Comparison of ENCODE assay signal across 36 mouse cellular contexts in genomic region chr11:67853996-67854395, GRCm38 (mm10). TPM values are rescaled to one million over a fixed set of nuclear protein-coding genes. Genes with fewer than 3 reads are reported as not detected.
DNase-seq lines count a peak whose midpoint lies in the region; ATAC-seq and TF ChIP-seq lines count a peak whose summit lies in the region.
"Had no signal": no experiment of that assay in that cellular context is flagged by ENCODE, and none has a peak within 500 bp of the region (broad histone marks: within the 10 kb centered on the region; RNA-seq: fewer than 3 reads in every experiment).

No protein-coding gene starts in this region.

- no peak for TF ChIP-seq EP300 in stomach, postnatal 0 days (optimal IDR thresholded peaks at IDR 0.05)

- H3K4me1 ChIP-seq in lung, adult 2 months (ENCODE audit: control insufficient read depth, insufficient read depth, low read length), result no peaks in the 10 kb centered on the region
- no peaks in the 10 kb centered on the region for H3K4me1 ChIP-seq in stomach, postnatal 0 days (replicated peaks; ENCODE audit: control insufficient read depth, insufficient read depth)
- H3K4me1 ChIP-seq: liver, embryonic 13.5 days; midbrain, embryonic 13.5 days; neural tube, embryonic 15.5 days had no signal

- ATAC-seq in stomach, postnatal 0 days (ENCODE audit: low FRiP score, low TSS enrichment), result no peak
- ATAC-seq: forebrain, embryonic 16.5 days; hindbrain, embryonic 16.5 days; midbrain, embryonic 13.5 days had no signal

- no peak overlapping the region for H3K27ac ChIP-seq in stomach, postnatal 0 days (replicated peaks)
- H3K27ac ChIP-seq: gastrocnemius, adult 2 months; hindbrain, embryonic 10.5 days; limb, embryonic 15.5 days; liver, embryonic 13.5 days; macrophage; midbrain, embryonic 13.5 days; neural tube, embryonic 15.5 days had no signal

- intact Hi-C loops in left cerebral cortex, postnatal 4 days (cut with DNase I), result no loop called here

- H3K36me3 ChIP-seq in stomach, postnatal 0 days (ENCODE audit: control insufficient read depth, insufficient read depth, low read length), result no peaks in the 10 kb centered on the region
- H3K36me3 ChIP-seq: hindbrain, embryonic 10.5 days; limb, embryonic 10.5 days; limb, embryonic 15.5 days; liver, embryonic 13.5 days; midbrain, embryonic 13.5 days; neural tube, embryonic 15.5 days had no signal

- WGBS in lung, adult 2 months, result 35% methylated on average over 6 of the region's 6 CpGs
- WGBS in stomach, postnatal 0 days, result 25% methylated on average over 6 of the region's 6 CpGs

- no peaks in the 10 kb centered on the region for H3K9me3 ChIP-seq in stomach, postnatal 0 days (ENCODE audit: control insufficient read depth, low read length)
- H3K9me3 ChIP-seq: hindbrain, embryonic 10.5 days; limb, embryonic 10.5 days; limb, embryonic 15.5 days; liver, embryonic 13.5 days; midbrain, embryonic 13.5 days; neural tube, embryonic 15.5 days had no signal

- peak; percentile 46 to 65 for DNase-seq in lung, adult 18-20 months
- no peak for DNase-seq in lung, adult 2 months
- peak; percentile 50 for DNase-seq in fibroblast of lung, adult 2 months (ENCODE audit: low read depth)
- peak; percentile 30 for DNase-seq in lung, postnatal 10 days
- DNase-seq in left cerebral cortex, postnatal 4 days, result no peak
- DNase-seq in cerebellum, postnatal 14 days, result no peak
- DNase-seq in stomach, postnatal 0 days (ENCODE audit: low spot score), result no peak
- DNase-seq: adrenal gland, postnatal 10 days; cerebellum, adult 11 months; cerebellum, adult 9-10 months; gastrocnemius, adult 2 months; gastrocnemius, postnatal 36 days; heart, postnatal 14 days; kidney, adult 18-20 months; liver, embryonic 13.5 days; retina, postnatal 1 day; spleen, adult 18-20 months; thymus, adult 18-20 months; thymus, postnatal 25 days had no signal

- no peak overlapping the region for H3K4me2 ChIP-seq in stomach, postnatal 0 days (replicated peaks; ENCODE audit: low read depth)
- H3K4me2 ChIP-seq: limb, embryonic 15.5 days; liver, embryonic 13.5 days; midbrain, embryonic 13.5 days; neural tube, embryonic 15.5 days had no signal

- no peak overlapping the region for H3K4me3 ChIP-seq in lung, adult 2 months (replicated peaks; ENCODE audit: extremely low read depth, low read depth, low read length)
- H3K4me3 ChIP-seq in stomach, postnatal 0 days (ENCODE audit: low read depth, low read length), result no peak overlapping the region
- H3K4me3 ChIP-seq: gastrocnemius, adult 2 months; hindbrain, embryonic 10.5 days; limb, embryonic 10.5 days; limb, embryonic 15.5 days; liver, embryonic 13.5 days; midbrain, embryonic 13.5 days; neural tube, embryonic 15.5 days had no signal

- H3K27me3 ChIP-seq in stomach, postnatal 0 days (ENCODE audit: control insufficient read depth, insufficient read depth, low read length), result no peaks in the 10 kb centered on the region
- H3K27me3 ChIP-seq: limb, embryonic 15.5 days; liver, embryonic 13.5 days; midbrain, embryonic 13.5 days; neural tube, embryonic 15.5 days had no signal

- no peak overlapping the region for H3K9ac ChIP-seq in stomach, postnatal 0 days (ENCODE audit: low read length)
- H3K9ac ChIP-seq: limb, embryonic 15.5 days; liver, embryonic 13.5 days; midbrain, embryonic 13.5 days; neural tube, embryonic 15.5 days had no signal

- no peak for TF ChIP-seq CTCF in lung, adult 2 months (IDR thresholded peaks at IDR 0.05; ENCODE audit: insufficient read depth, low read length)
- no peak for TF ChIP-seq CTCF in stomach, postnatal 0 days (IDR thresholded peaks at IDR 0.05; ENCODE audit: low read depth)

- no peak for TF ChIP-seq POLR2A in lung, adult 2 months (IDR thresholded peaks at IDR 0.05; ENCODE audit: borderline replicate concordance, extremely low read depth, low read depth, low read length)

RNA-seq across cellular contexts. Expression of gene Dhrs7c, which starts 56.0 kb away (rescaled TPM):
- 2.5 and 7.9 TPM in 2 replicates for polyA plus RNA-seq in lung, adult 2 months (2012; rRNA removed)
- under 1 TPM in 1 of 2 experiments, not detected in 1; 0.98 TPM for total RNA-seq in left cerebral cortex, postnatal 4 days (2021)
- polyA plus RNA-seq in stomach, postnatal 0 days (2015; fragmentation: Nextera tagmentation; extraction: Ambion mirVana), result 0.28 TPM in 1 of 2 replicates, not detected in the other
- total RNA-seq: CH12.LX; ES-E14; layer of hippocampus, adult 8-10 months; layer of hippocampus, postnatal 25 days; left cerebral cortex, adult 8-10 months; megakaryocyte-erythroid progenitor cell, adult 5-6 weeks; monocyte, adult 5-6 weeks had no signal
- polyA plus RNA-seq: forebrain, embryonic 11.5 days; forebrain, embryonic 16.5 days; hindbrain, embryonic 10.5 days; hindbrain, embryonic 16.5 days; intestine, embryonic 14.5 days; limb, embryonic 10.5 days; liver, embryonic 13.5 days; macrophage; midbrain, embryonic 13.5 days had no signal

Comparison
In these comparisons a context has a peak if more than half of its experiments do, and no peak if none do; other contexts are left out.
1. DNase-seq: peak in lung, adult 18-20 months (2 of 2), fibroblast of lung, adult 2 months (single experiment) and lung, postnatal 10 days (single experiment); none in lung, adult 2 months (single experiment), left cerebral cortex, postnatal 4 days (single experiment), cerebellum, postnatal 14 days (0 of 2) and stomach, postnatal 0 days (single experiment).